Mouse (Mus musculus): Measurements from ENCODE around the gene Gnpat. TPM values are rescaled to one million over a fixed set of nuclear protein-coding genes. Genes with fewer than 3 reads are reported as not detected.

Gnpat gene
- polyA plus RNA-seq, 1 experiment from 2014 or later: 74.7 TPM

DNA sequence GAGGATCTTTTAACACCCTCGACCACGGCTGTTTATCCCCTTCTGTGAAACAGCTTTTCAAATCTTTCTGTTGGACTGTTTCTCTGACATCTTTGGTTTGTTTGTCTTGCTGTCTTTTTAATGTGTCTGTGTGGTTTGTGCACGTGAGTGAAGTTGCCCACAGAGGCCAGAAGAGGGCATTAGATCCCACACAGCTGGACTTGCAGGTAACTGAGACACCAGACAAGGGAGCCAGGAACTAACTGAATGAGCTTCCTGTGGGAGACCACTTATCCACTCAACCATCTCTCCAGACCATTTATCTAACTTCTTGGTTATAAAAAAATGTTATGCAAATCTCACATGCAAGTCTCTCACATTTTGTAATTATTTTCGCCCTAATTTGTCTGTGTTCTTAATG, 67.8 kb downstream of the Gnpat start:
- Histone ChIP-seq H3K9ac (no peak overlapping the region), H3K27ac (replicated peaks) (no peak overlapping the region), H3K9me3 (no peaks in the 10 kb centered on the region), H3K4me3 (no peak overlapping the region), H3K4me2 (no peak overlapping the region), H3K27me3 (no peaks in the 10 kb centered on the region), H3K4me1 (replicated peaks) (no peaks in the 10 kb centered on the region; the same call in 1 of the 2 replicates), H3K36me3 (no peaks in the 10 kb centered on the region)
- 84% methylated on average over 4 of the region's 4 CpGs for WGBS
- no peak for ATAC-seq (ENCODE audit: low FRiP score, low read depth)

- H3K4me2 ChIP-seq: no peak overlapping the region
- ATAC-seq (ENCODE audit: low FRiP score, low read depth): no peak
- no peak overlapping the region for H3K27ac ChIP-seq (replicated peaks)
- no peaks in the 10 kb centered on the region for H3K9me3 ChIP-seq
- H3K9ac ChIP-seq: no peak overlapping the region
- H3K27me3 ChIP-seq: no peaks in the 10 kb centered on the region
- H3K36me3 ChIP-seq: no peaks in the 10 kb centered on the region; the same call in 1 of the 2 replicates
- WGBS: 85% methylated on average over 3 of the region's 3 CpGs
- no peaks in the 10 kb centered on the region for H3K4me1 ChIP-seq (replicated peaks)
- H3K4me3 ChIP-seq: no peak overlapping the region
These were observed 69.6 kb downstream of the Gnpat start for GRCm38 (mm10) chr8:124932435-124932834.

- Histone ChIP-seq H3K27me3 (no peaks in the 10 kb centered on the region), H3K9me3 (no peaks in the 10 kb centered on the region), H3K36me3 (peaks cover 5% of the 10 kb centered on the region), H3K4me2 (no peak overlapping the region), H3K4me1 (replicated peaks) (no peaks in the 10 kb centered on the region), H3K4me3 (no peak overlapping the region), H3K9ac (no peak overlapping the region), H3K27ac (replicated peaks) (no peak overlapping the region)
- WGBS: 87% methylated on average over 5 of the region's 5 CpGs
- ATAC-seq (ENCODE audit: low FRiP score, low read depth): no peak
These were observed 72.3 kb downstream of the Gnpat start for GRCm38 (mm10) chr8:124935116-124935515.

DNA sequence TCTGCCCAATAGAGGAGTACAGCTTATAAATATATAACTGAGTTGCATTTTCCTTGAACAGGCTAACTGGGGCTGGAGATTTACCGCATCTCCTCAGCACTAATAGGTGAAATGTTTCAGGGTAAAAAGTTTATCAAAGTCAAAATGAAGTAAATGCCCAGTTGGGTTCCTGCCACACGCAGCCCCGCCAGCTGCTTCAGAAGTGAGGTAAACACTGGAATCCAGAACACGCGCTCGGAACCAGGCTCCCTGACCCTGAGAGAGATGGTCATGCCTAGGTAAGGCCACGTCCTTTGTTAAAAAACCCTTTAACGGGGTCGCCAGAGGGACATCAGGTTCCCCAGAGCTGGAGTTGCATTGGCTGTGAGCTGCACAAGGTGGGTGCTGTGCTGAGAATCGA, 73.9 kb downstream of the Gnpat start:
- Histone ChIP-seq H3K4me3 (no peak overlapping the region), H3K36me3 (peaks cover 5% of the 10 kb centered on the region), H3K27ac (replicated peaks) (no peak overlapping the region), H3K9ac (no peak overlapping the region), H3K27me3 (no peaks in the 10 kb centered on the region), H3K4me1 (replicated peaks) (no peaks in the 10 kb centered on the region), H3K4me2 (no peak overlapping the region), H3K9me3 (no peaks in the 10 kb centered on the region)
- ATAC-seq (ENCODE audit: low FRiP score, low read depth): no peak
- 96% methylated on average over 10 of the region's 10 CpGs for WGBS

DNA sequence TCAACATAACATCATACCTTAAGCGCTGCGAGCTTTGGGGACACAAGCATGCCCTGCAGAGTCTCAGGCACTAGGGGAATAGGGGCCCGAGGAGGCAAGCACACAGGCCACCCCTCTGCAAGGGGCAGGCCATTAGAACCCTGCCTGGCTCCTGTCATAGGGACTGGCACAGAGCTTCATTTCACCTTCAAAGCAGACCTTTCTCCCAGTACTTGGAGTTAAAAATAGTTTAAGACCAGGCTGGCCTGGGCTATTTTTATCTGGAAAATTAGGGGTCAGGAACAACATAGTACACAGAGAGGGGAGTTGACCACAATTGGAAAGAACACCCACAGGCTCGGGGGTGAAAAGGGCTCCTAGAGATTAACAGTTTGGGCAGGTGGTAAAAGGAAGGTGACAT, 74.5 kb downstream of the Gnpat start:
- Histone ChIP-seq H3K4me2 (no peak overlapping the region), H3K27ac (replicated peaks) (no peak overlapping the region), H3K27me3 (no peaks in the 10 kb centered on the region), H3K9me3 (no peaks in the 10 kb centered on the region), H3K9ac (no peak overlapping the region), H3K4me3 (no peak overlapping the region), H3K4me1 (replicated peaks) (no peaks in the 10 kb centered on the region), H3K36me3 (peaks cover 5% of the 10 kb centered on the region)
- 97% methylated on average over 4 of the region's 4 CpGs for WGBS
- no peak for ATAC-seq (ENCODE audit: low FRiP score, low read depth)

Other genes with a start within 250 kb of the Gnpat start
- gene 2310022B05Rik, start 199.7 kb upstream of the Gnpat start, polyA plus RNA-seq (2015; fragmentation: Nextera tagmentation; extraction: Ambion mirVana): 21.0 and 23.8 TPM in 2 replicates
- 61.8 and 66.1 TPM in 2 replicates for gene Ttc13, start 141.1 kb upstream of the Gnpat start, polyA plus RNA-seq (2015; fragmentation: Nextera tagmentation; extraction: Ambion mirVana)
- 35.6 and 40.2 TPM in 2 replicates for gene Arv1, start 140.9 kb upstream of the Gnpat start, polyA plus RNA-seq (2015; fragmentation: Nextera tagmentation; extraction: Ambion mirVana)
- 1.1 and 1.8 TPM in 2 replicates for gene Fam89a, start 111.2 kb upstream of the Gnpat start, polyA plus RNA-seq (2015; fragmentation: Nextera tagmentation; extraction: Ambion mirVana)
- gene Trim67, start 69.9 kb upstream of the Gnpat start, polyA plus RNA-seq (2015; fragmentation: Nextera tagmentation; extraction: Ambion mirVana): 28.5 and 29.6 TPM in 2 replicates
- 26.2 and 26.9 TPM in 2 replicates for gene 2810004N23Rik, start 87 bp downstream of the Gnpat start, polyA plus RNA-seq (2015; fragmentation: Nextera tagmentation; extraction: Ambion mirVana)
- 14.6 and 15.2 TPM in 2 replicates for gene Exoc8, start 34.7 kb downstream of the Gnpat start, polyA plus RNA-seq (2015; fragmentation: Nextera tagmentation; extraction: Ambion mirVana)
- gene Sprtn, start 34.9 kb downstream of the Gnpat start, polyA plus RNA-seq (2015; fragmentation: Nextera tagmentation; extraction: Ambion mirVana): 8.8 and 9.3 TPM in 2 replicates
- gene Egln1, start 86.3 kb downstream of the Gnpat start, polyA plus RNA-seq (2015; fragmentation: Nextera tagmentation; extraction: Ambion mirVana): 15.5 and 16.9 TPM in 2 replicates
- 199 and 201 TPM in 2 replicates for gene Tsnax, start 150.0 kb downstream of the Gnpat start, polyA plus RNA-seq (2015; fragmentation: Nextera tagmentation; extraction: Ambion mirVana)
- 1.8 and 2.6 TPM in 2 replicates for gene Disc1, start 191.2 kb downstream of the Gnpat start, polyA plus RNA-seq (2015; fragmentation: Nextera tagmentation; extraction: Ambion mirVana)

All from hindbrain, embryonic 15.5 days (tissue).